Mouse (Mus musculus) liver, embryonic 15.5 days (tissue): ENCODE results near the gene Rfx5. TPM values are rescaled to one million over a fixed set of nuclear protein-coding genes. Genes with fewer than 3 reads are reported as not detected.

Experiments used
- ATAC-seq: fragments of 200-750 bp; cut with Nextera tagmentation; 2 replicates; pipeline ENCODE4 v1.8.0; 2017; ENCODE audit warnings: moderate number of reproducible peaks, mild to moderate bottlenecking, moderate library complexity; ENCODE audit not compliant: insufficient read depth
- H3K27ac ChIP-seq: fragments of 300-500 bp; sonication (generic); replicated peaks from 2 replicates; pipeline ENCODE4 v1.5.1; 2015; ENCODE audit warnings: mild to moderate bottlenecking, inconsistent platforms
- H3K27me3 ChIP-seq: fragments of 300-500 bp; sonication (generic); 2 replicates; pipeline ENCODE4 v1.6.1; 2015; ENCODE audit warnings: mild to moderate bottlenecking, inconsistent platforms
- H3K36me3 ChIP-seq: fragments of 300-500 bp; sonication (generic); replicated peaks from 2 replicates; pipeline ENCODE4 v1.6.1; 2015; ENCODE audit warnings: moderate library complexity, mild to moderate bottlenecking, inconsistent platforms
- H3K4me1 ChIP-seq: fragments of 300-500 bp; sonication (generic); replicated peaks from 2 replicates; pipeline ENCODE4 v1.6.1; 2015; ENCODE audit warnings: inconsistent platforms
- H3K4me2 ChIP-seq: fragments of 300-500 bp; sonication (generic); 2 replicates; pipeline ENCODE4 v1.6.1; 2015; ENCODE audit warnings: moderate library complexity, mild to moderate bottlenecking, inconsistent platforms
- H3K4me3 ChIP-seq: fragments of 300-500 bp; sonication (generic); replicated peaks from 2 replicates; pipeline ENCODE4 v1.5.1; 2015; ENCODE audit warnings: mild to moderate bottlenecking, inconsistent platforms
- H3K9ac ChIP-seq: fragments of 300-500 bp; sonication (generic); 2 replicates; pipeline ENCODE4 v1.6.1; 2015; ENCODE audit warnings: moderate library complexity, mild to moderate bottlenecking, inconsistent platforms
- H3K9me3 ChIP-seq: fragments of 300-500 bp; sonication (generic); replicated peaks from 2 replicates; pipeline ENCODE4 v1.6.1; 2016; ENCODE audit warnings: inconsistent platforms
- WGBS: fragments of 180-500 bp; shearing (Covaris S2); methylation state at CpG from one replicate; pipeline ENCODE4 v1.1.7; 2015; ENCODE audit warnings: mixed read lengths; ENCODE audit not compliant: insufficient replicate concordance; 5-methylcytosine and 5-hydroxymethylcytosine counted together
- microRNA-seq: library from miRNA; unstranded; fragments of <30 nt; microRNA quantifications from one replicate; pipeline ENCODE4, GENCODE M21; 2016
- polyA plus RNA-seq: library from polyadenylated mRNA; unstranded; fragments of >200 nt; fragmentation: Nextera tagmentation; extraction: Ambion mirVana; gene quantifications from 2 replicates; pipeline ENCODE4 v1.2.1, GENCODE M21; 2015

Rfx5 gene
- polyA plus RNA-seq, 1 experiment from 2014 or later: 1.5 TPM

DNA sequence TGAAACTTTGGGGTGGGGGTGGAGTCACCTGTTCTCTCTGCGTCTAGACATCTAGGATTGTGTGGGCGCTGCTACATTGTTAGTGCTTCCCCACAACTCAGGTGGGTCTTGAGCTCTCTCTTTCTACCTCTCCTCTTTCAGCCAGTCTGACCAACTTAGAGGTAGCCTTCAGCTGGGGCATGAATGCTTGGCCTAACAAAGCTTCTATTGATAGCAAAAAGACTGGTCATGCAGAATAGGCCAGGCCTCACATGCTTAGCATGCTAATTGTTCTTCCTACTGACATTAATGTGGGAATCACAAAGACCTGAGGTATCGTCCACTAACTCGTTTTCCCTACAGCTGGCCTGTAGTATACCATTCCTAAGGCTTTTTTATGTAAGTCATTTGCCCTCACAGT is 48.7 kb downstream of the Rfx5 start:
- no peak for ATAC-seq
- Histone ChIP-seq H3K9me3 (no peaks in the 10 kb centered on the region), H3K27ac (no peak overlapping the region), H3K27me3 (no peaks in the 10 kb centered on the region), H3K4me2 (no peak overlapping the region), H3K9ac (no peak overlapping the region), H3K36me3 (peaks cover 96% of the 10 kb centered on the region), H3K4me1 (peaks cover 13% of the 10 kb centered on the region; the same call in 1 of the 2 replicates), H3K4me3 (no peak overlapping the region)
- WGBS: 80% methylated on average over 4 of the region's 4 CpGs

DNA sequence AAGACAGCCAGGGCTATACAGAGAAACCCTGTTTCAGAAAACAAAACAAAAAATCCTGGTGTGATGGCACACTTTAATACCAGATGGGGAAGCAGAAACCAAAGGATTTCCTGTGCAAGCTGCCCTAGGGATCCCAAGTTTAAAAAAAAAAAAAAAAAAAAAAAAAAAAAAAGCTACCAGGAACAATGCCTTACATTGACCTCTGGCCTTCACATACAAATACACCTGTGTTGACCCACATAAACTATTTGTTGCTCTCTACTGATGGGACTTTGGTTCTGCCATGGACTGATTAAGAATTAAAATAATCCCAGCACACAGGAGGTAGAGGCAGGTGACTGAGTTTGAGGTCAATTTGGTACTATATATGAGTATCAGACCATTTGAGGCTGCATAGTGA is 49.4 kb downstream of the Rfx5 start:
- H3K27ac ChIP-seq: no peak overlapping the region
- H3K4me1 ChIP-seq: peaks cover 15% of the 10 kb centered on the region; the same call in 1 of the 2 replicates
- no peaks in the 10 kb centered on the region for H3K9me3 ChIP-seq
- H3K4me3 ChIP-seq: no peak overlapping the region
- H3K27me3 ChIP-seq: no peaks in the 10 kb centered on the region
- ATAC-seq: no peak
- no peak overlapping the region for H3K4me2 ChIP-seq
- peaks cover 96% of the 10 kb centered on the region for H3K36me3 ChIP-seq
- no peak overlapping the region for H3K9ac ChIP-seq

DNA sequence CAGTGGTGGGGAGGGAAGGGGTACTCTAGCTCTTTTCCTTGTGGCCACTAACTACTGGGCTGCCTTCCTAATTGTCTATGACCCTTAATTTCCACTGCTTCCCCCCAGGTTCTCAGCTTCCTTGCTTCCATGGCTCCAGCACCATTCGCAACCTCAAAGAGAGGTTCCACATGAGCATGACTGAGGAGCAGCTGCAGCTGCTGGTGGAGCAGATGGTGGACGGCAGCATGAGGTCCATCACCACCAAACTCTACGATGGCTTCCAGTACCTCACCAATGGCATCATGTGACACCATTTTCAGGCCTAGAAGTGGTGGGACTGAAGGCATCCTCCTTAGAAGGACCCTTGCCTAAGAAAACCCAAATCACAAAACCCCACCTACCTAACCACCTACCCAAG is 51.8 kb downstream of the Rfx5 start:
- 84% methylated on average over 3 of the region's 3 CpGs for WGBS
- ATAC-seq: no peak
- H3K4me3 ChIP-seq: no peak overlapping the region
- peaks cover 98% of the 10 kb centered on the region for H3K36me3 ChIP-seq
- peaks cover 15% of the 10 kb centered on the region; the same call in 1 of the 2 replicates for H3K4me1 ChIP-seq
- no peaks in the 10 kb centered on the region for H3K9me3 ChIP-seq
- no peak overlapping the region for H3K4me2 ChIP-seq
- no peak overlapping the region for H3K27ac ChIP-seq
- no peak overlapping the region for H3K9ac ChIP-seq
- H3K27me3 ChIP-seq: no peaks in the 10 kb centered on the region

DNA sequence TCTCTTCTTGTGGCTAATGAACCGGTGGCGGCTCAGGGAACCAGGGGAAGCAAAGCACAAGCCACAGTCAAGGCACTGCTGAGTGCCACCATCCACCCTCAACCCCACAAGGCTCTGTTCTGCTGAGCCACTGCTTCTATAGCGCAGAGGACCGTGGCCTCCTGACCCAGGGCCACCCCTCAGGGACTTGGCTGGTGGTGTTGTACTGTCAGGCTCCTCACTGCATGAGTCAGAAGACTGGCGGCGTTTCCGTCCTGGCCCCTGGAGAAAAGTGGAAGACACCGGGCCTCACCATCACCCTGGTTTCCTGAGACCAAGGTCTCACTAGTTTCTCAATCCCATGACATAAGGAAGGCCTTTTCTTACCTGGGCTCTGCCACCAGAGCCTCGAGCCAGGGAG is 53.8 kb downstream of the Rfx5 start:
- Histone ChIP-seq H3K9me3 (no peaks in the 10 kb centered on the region), H3K9ac (no peak overlapping the region), H3K4me3 (no peak overlapping the region), H3K27ac (no peak overlapping the region), H3K4me1 (peaks cover 29% of the 10 kb centered on the region), H3K4me2 (no peak overlapping the region), H3K36me3 (peaks cover 100% of the 10 kb centered on the region), H3K27me3 (no peaks in the 10 kb centered on the region)
- no peak for ATAC-seq
- WGBS: 79% methylated on average over 9 of the region's 9 CpGs

DNA sequence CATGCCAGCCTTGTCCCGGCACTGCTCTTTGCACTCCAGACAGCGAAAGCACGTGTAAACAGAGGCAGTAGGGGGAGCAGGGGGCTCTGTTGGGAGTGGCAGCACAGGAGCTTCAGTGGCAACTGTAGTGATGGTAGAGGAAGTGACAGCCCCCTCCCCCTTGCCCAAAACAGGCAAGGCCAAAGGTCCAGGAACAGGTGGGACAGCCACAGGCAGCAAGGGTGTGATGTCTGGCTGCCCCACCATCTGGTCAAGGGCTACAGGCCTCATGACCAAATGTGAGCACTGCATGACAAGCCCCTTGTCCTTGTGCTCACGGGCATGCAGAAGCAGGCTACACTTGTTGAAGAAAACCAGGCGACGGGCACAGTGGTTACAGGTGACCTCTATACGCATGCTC is 56.5 kb downstream of the Rfx5 start:
- Histone ChIP-seq H3K4me3 (no peak overlapping the region), H3K9me3 (no peaks in the 10 kb centered on the region), H3K4me1 (peaks cover 37% of the 10 kb centered on the region), H3K27ac (no peak overlapping the region), H3K36me3 (peaks cover 74% of the 10 kb centered on the region), H3K27me3 (no peaks in the 10 kb centered on the region), H3K4me2 (no peak overlapping the region), H3K9ac (no peak overlapping the region)
- 81% methylated on average over 7 of the region's 7 CpGs for WGBS
- ATAC-seq: no peak

Small RNA genes lying within 50 kb of the gene (microRNA-seq; reads per million reads assigned to microRNA genes)
- gene Mir7013: 0.76 reads per million

Other genes starting within 250 kb of the Rfx5 start
- 11.2 and 14.1 TPM in 2 replicates for gene Cgn, start 167.6 kb upstream of the Rfx5 start, polyA plus RNA-seq
- 2.9 and 3.3 TPM in 2 replicates for gene Pogz, start 116.5 kb upstream of the Rfx5 start, polyA plus RNA-seq
- gene Psmb4, start 67.1 kb upstream of the Rfx5 start, polyA plus RNA-seq: 166 and 172 TPM in 2 replicates
- 98.5 and 126 TPM in 2 replicates for gene Selenbp1, start 21.0 kb upstream of the Rfx5 start, polyA plus RNA-seq
- gene Pi4kb, start 20.7 kb downstream of the Rfx5 start, polyA plus RNA-seq: 8.7 and 10.3 TPM in 2 replicates
- 7.2 and 7.4 TPM in 2 replicates for gene Zfp687, start 61.4 kb downstream of the Rfx5 start, polyA plus RNA-seq
- gene Psmd4, start 88.5 kb downstream of the Rfx5 start, polyA plus RNA-seq: 151 and 159 TPM in 2 replicates
- gene Pip5k1a, start 152.9 kb downstream of the Rfx5 start, polyA plus RNA-seq: 8.5 and 8.7 TPM in 2 replicates
- 31.4 and 36.6 TPM in 2 replicates for gene Vps72, start 156.9 kb downstream of the Rfx5 start, polyA plus RNA-seq
- 0.53 and 0.88 TPM in 2 replicates for gene Tmod4, start 170.4 kb downstream of the Rfx5 start, polyA plus RNA-seq
- 25.6 and 26.1 TPM in 2 replicates for gene Scnm1, start 179.9 kb downstream of the Rfx5 start, polyA plus RNA-seq
- gene Lysmd1, start 180.0 kb downstream of the Rfx5 start, polyA plus RNA-seq: 7.1 and 8.3 TPM in 2 replicates
- 9.3 and 9.8 TPM in 2 replicates for gene Tnfaip8l2, start 188.3 kb downstream of the Rfx5 start, polyA plus RNA-seq
- gene Sema6c, start 206.4 kb downstream of the Rfx5 start, polyA plus RNA-seq: 0.37 and 0.68 TPM in 2 replicates